ENCODE assay signal across 11 mouse cellular contexts in the genomic region with DNA sequence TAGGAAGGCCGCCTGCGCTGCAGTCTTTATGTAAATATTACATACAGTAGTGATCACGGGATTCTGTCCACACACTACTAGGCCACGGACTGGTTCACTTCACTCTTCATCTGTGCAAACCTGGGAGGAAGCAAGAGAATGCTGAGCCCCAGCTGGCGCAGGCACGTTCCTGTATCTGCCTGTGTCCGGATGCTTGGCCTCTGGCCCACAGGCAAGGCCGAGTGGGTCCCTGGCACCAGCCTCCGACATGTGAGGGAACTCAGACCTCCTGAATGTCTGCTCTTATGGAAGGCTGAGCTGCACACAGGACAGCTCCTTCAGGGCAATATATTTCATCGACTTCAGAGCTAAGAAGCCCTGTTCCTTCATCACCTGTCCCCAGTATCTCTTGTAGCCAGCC.
"Had no signal": no experiment of that assay in that cellular context is flagged by ENCODE, and none has a peak within 500 bp of the region (broad histone marks: within the 10 kb centered on the region; RNA-seq: fewer than 3 reads in every experiment).

No protein-coding gene starts in this region.

- H3K4me2 ChIP-seq: limb, embryonic 13.5 days; neural tube, embryonic 15.5 days had no signal

- DNase-seq: kidney, postnatal 10 days; left cerebral cortex, postnatal 4 days; lung, adult 18-20 months; midbrain, embryonic 14.5 days; right cerebral cortex, adult 18-20 months; right cerebral cortex, postnatal 25 days; thymus, postnatal 36 days had no signal

- H3K27ac ChIP-seq: limb, embryonic 13.5 days; liver, embryonic 14.5 days; neural tube, embryonic 15.5 days had no signal

- H3K27me3 ChIP-seq: limb, embryonic 13.5 days; neural tube, embryonic 15.5 days had no signal

- H3K9ac ChIP-seq: limb, embryonic 13.5 days; liver, embryonic 14.5 days; neural tube, embryonic 15.5 days had no signal

- H3K9me3 ChIP-seq: limb, embryonic 13.5 days; neural tube, embryonic 15.5 days had no signal

- H3K4me3 ChIP-seq: limb, embryonic 13.5 days; myocyte; neural tube, embryonic 15.5 days had no signal
